Mouse (Mus musculus): ENCODE measurements at regions not wholly inside any gene's neighbourhood (a gene's known extent, or its start where the extent isn't known, plus 50 kb on each side); places are given as distances from the start of the nearest gene placed in this dataset.

- peak overlapping the region; percentile 56 for H3K4me2 ChIP-seq (ENCODE audit: low read depth, low read length)
- DNase-seq (ENCODE audit: low spot score) (peak; percentile 13), ATAC-seq (ENCODE audit: insufficient read depth, low read depth) (0 out of 2 replicates have a peak, but pooled peaks have one; percentile 17)
- H3K9me3 ChIP-seq (replicated peaks; ENCODE audit: control insufficient read depth, low read length) = no peaks in the 10 kb centered on the region
- WGBS = 43% methylated on average over 19 of the region's 19 CpGs
- peak overlapping the region; percentile 24 for H3K4me3 ChIP-seq (ENCODE audit: low read depth, low read length)
- H3K4me1 ChIP-seq (ENCODE audit: control insufficient read depth, insufficient read depth) = no peaks in the 10 kb centered on the region
- H3K9ac ChIP-seq (replicated peaks; ENCODE audit: low read depth, low read length) = no peak overlapping the region
- no peaks in the 10 kb centered on the region for H3K36me3 ChIP-seq (replicated peaks; ENCODE audit: control insufficient read depth, insufficient read depth, low read length)
- H3K27ac ChIP-seq (ENCODE audit: low read depth) = no peak overlapping the region
- TF ChIP-seq EP300 (IDR thresholded peaks at IDR 0.05; ENCODE audit: low read depth) (no peak), CTCF (IDR thresholded peaks at IDR 0.05; ENCODE audit: low read depth) (no peak)
- no peaks in the 10 kb centered on the region for H3K27me3 ChIP-seq (ENCODE audit: control insufficient read depth, insufficient read depth, low read length)
Measured at GRCm38 (mm10) chr16:73647201-73647782, 764.3 kb downstream of the Robo2 start.

DNA sequence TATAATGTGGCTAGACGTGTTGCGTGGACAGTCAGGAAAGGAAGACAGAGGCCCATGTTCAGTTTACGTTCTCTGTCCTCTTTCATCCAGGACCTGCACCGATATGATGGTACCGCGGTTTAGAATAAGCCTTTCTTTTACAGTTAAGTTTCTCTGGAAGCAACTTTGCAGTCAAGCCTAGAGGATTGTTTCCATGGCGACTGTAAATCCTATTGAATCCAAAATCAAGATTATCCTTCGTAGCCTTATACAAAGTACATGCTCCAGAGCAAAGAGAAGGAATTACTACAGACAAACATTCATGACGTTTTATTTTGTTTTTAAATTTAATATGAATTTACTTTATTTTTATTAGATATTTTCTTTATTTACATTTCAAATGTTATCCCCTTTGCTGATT, 798.6 kb downstream of the Robo2 start:
- DNase-seq (ENCODE audit: low spot score) (no peak), ATAC-seq (ENCODE audit: insufficient read depth, low read depth) (no peak)
- H3K4me1 ChIP-seq (ENCODE audit: control insufficient read depth, insufficient read depth) = no peaks in the 10 kb centered on the region
- no peaks in the 10 kb centered on the region for H3K9me3 ChIP-seq (replicated peaks; ENCODE audit: control insufficient read depth, low read length)
- no peak overlapping the region for H3K4me3 ChIP-seq (ENCODE audit: low read depth, low read length)
- 91% methylated on average over 9 of the region's 9 CpGs for WGBS
- no peak overlapping the region for H3K27ac ChIP-seq (ENCODE audit: low read depth)
- no peak for TF ChIP-seq EP300 (IDR thresholded peaks at IDR 0.05; ENCODE audit: low read depth)
- no peak for TF ChIP-seq CTCF (IDR thresholded peaks at IDR 0.05; ENCODE audit: low read depth)
- H3K27me3 ChIP-seq (ENCODE audit: control insufficient read depth, insufficient read depth, low read length) = no peaks in the 10 kb centered on the region
- no peaks in the 10 kb centered on the region for H3K36me3 ChIP-seq (replicated peaks; ENCODE audit: control insufficient read depth, insufficient read depth, low read length)
- no peak overlapping the region for H3K9ac ChIP-seq (replicated peaks; ENCODE audit: low read depth, low read length)
- no peak overlapping the region for H3K4me2 ChIP-seq (ENCODE audit: low read depth, low read length)

DNA sequence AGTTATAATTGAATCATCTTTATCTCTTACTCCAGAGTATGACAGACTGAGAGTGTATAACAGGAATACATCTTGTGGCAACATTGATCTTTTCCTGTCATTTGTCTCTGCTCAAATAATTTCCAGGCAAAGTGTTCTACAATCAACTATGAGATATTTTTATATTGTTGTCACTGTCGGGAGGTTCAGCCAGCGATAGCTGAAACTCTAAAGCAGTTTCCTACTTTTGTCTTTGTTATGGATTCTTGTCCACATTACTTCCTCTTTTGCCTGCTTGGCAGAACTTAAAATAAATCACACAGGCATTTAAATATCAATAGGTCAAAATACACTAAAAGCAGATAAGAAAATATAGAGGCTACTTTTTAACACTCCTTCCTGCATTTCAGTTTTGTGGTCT, 820.2 kb downstream of the Robo2 start:
- H3K36me3 ChIP-seq (replicated peaks; ENCODE audit: control insufficient read depth, insufficient read depth, low read length) = no peaks in the 10 kb centered on the region
- H3K4me3 ChIP-seq (ENCODE audit: low read depth, low read length) = no peak overlapping the region
- no peaks in the 10 kb centered on the region for H3K27me3 ChIP-seq (ENCODE audit: control insufficient read depth, insufficient read depth, low read length)
- H3K4me2 ChIP-seq (ENCODE audit: low read depth, low read length) = no peak overlapping the region
- no peak for TF ChIP-seq CTCF (IDR thresholded peaks at IDR 0.05; ENCODE audit: low read depth)
- no peak for TF ChIP-seq EP300 (IDR thresholded peaks at IDR 0.05; ENCODE audit: low read depth)
- DNase-seq (ENCODE audit: low spot score) (no peak), ATAC-seq (ENCODE audit: insufficient read depth, low read depth) (no peak)
- H3K4me1 ChIP-seq (ENCODE audit: control insufficient read depth, insufficient read depth) = no peaks in the 10 kb centered on the region
- WGBS = 23% methylated on average over 2 of the region's 2 CpGs
- H3K9ac ChIP-seq (replicated peaks; ENCODE audit: low read depth, low read length) = no peak overlapping the region
- no peaks in the 10 kb centered on the region for H3K9me3 ChIP-seq (replicated peaks; ENCODE audit: control insufficient read depth, low read length)
- H3K27ac ChIP-seq (ENCODE audit: low read depth) = no peak overlapping the region

GRCm38 (mm10) chr16:73561216-73561615, 850.4 kb downstream of the Robo2 start:
- no peaks in the 10 kb centered on the region for H3K9me3 ChIP-seq (replicated peaks; ENCODE audit: control insufficient read depth, low read length)
- H3K4me2 ChIP-seq (ENCODE audit: low read depth, low read length) = no peak overlapping the region
- no peak overlapping the region for H3K27ac ChIP-seq (ENCODE audit: low read depth)
- H3K27me3 ChIP-seq (ENCODE audit: control insufficient read depth, insufficient read depth, low read length) = no peaks in the 10 kb centered on the region
- no peak overlapping the region for H3K9ac ChIP-seq (replicated peaks; ENCODE audit: low read depth, low read length)
- no peaks in the 10 kb centered on the region for H3K36me3 ChIP-seq (replicated peaks; ENCODE audit: control insufficient read depth, insufficient read depth, low read length)
- TF ChIP-seq CTCF (IDR thresholded peaks at IDR 0.05; ENCODE audit: low read depth) (no peak), EP300 (IDR thresholded peaks at IDR 0.05; ENCODE audit: low read depth) (no peak)
- DNase-seq (ENCODE audit: low spot score) = no peak
- WGBS = 62% methylated on average over 7 of the region's 7 CpGs
- H3K4me1 ChIP-seq (ENCODE audit: control insufficient read depth, insufficient read depth) = no peaks in the 10 kb centered on the region
- no peak overlapping the region for H3K4me3 ChIP-seq (ENCODE audit: low read depth, low read length)
- ATAC-seq (ENCODE audit: insufficient read depth, low read depth) = no peak

DNA sequence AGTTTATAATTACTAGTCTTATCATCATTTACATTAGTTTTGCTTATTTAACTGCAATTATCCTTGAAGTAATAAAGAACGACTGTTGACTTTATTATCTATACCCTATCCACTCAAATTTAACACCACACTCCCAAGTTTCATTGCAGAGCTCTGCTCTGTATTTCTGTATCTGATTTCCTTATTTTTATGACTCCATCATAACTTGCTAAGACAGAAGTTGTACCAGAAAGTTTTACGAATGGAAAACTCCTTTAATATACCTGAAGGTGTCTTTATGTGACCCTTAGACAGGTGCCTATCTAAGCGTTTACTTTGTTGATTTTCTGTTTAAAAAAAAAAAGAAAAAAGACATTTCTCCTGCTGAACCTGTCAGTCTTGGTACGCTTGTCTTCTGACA, 854.7 kb downstream of the Robo2 start:
- ATAC-seq (ENCODE audit: insufficient read depth, low read depth) (no peak), DNase-seq (ENCODE audit: low spot score) (no peak)
- Histone ChIP-seq H3K4me3 (ENCODE audit: low read depth, low read length) (no peak overlapping the region), H3K27ac (ENCODE audit: low read depth) (no peak overlapping the region), H3K4me1 (ENCODE audit: control insufficient read depth, insufficient read depth) (no peaks in the 10 kb centered on the region), H3K27me3 (ENCODE audit: control insufficient read depth, insufficient read depth, low read length) (no peaks in the 10 kb centered on the region), H3K36me3 (replicated peaks; ENCODE audit: control insufficient read depth, insufficient read depth, low read length) (no peaks in the 10 kb centered on the region), H3K4me2 (ENCODE audit: low read depth, low read length) (no peak overlapping the region), H3K9me3 (replicated peaks; ENCODE audit: control insufficient read depth, low read length) (no peaks in the 10 kb centered on the region), H3K9ac (replicated peaks; ENCODE audit: low read depth, low read length) (no peak overlapping the region)
- no peak for TF ChIP-seq CTCF (IDR thresholded peaks at IDR 0.05; ENCODE audit: low read depth)
- no peak for TF ChIP-seq EP300 (IDR thresholded peaks at IDR 0.05; ENCODE audit: low read depth)
- WGBS = 77% methylated on average over 4 of the region's 4 CpGs

- Histone ChIP-seq H3K27ac (ENCODE audit: low read depth) (no peak overlapping the region), H3K27me3 (ENCODE audit: control insufficient read depth, insufficient read depth, low read length) (no peaks in the 10 kb centered on the region), H3K4me3 (ENCODE audit: low read depth, low read length) (no peak overlapping the region), H3K9me3 (replicated peaks; ENCODE audit: control insufficient read depth, low read length) (no peaks in the 10 kb centered on the region), H3K36me3 (replicated peaks; ENCODE audit: control insufficient read depth, insufficient read depth, low read length) (no peaks in the 10 kb centered on the region), H3K4me2 (ENCODE audit: low read depth, low read length) (no peak overlapping the region), H3K4me1 (ENCODE audit: control insufficient read depth, insufficient read depth) (no peaks in the 10 kb centered on the region), H3K9ac (replicated peaks; ENCODE audit: low read depth, low read length) (no peak overlapping the region)
- no peak for TF ChIP-seq EP300 (IDR thresholded peaks at IDR 0.05; ENCODE audit: low read depth)
- no peak for TF ChIP-seq CTCF (IDR thresholded peaks at IDR 0.05; ENCODE audit: low read depth)
- no peak for ATAC-seq (ENCODE audit: insufficient read depth, low read depth)
- 67% methylated on average over 3 of the region's 3 CpGs for WGBS
- no peak for DNase-seq (ENCODE audit: low spot score)
Measured at GRCm38 (mm10) chr16:73543651-73544050, 868.0 kb downstream of the Robo2 start.

Data from heart, postnatal 0 days (tissue).